Mouse (Mus musculus) lung, embryonic 16.5 days (tissue): ENCODE measurements around the gene Lenep. TPM values are rescaled to one million over a fixed set of nuclear protein-coding genes. Genes with fewer than 3 reads are reported as not detected.
A peak's percentile ranks its signal among the peaks of the same experiment; 100 is the strongest.
"Not testable (repeated sequence)": the region's sequence is repeated elsewhere in the genome, so short reads cannot be mapped to it uniquely, and the experiment has no call there.

ENCODE experiments used
- ATAC-seq: fragments of 200-750 bp; cut with Nextera tagmentation; 2 replicates; pipeline ENCODE4 v1.8.0; 2017; ENCODE audit warnings: low read depth, mild to moderate bottlenecking, moderate library complexity
- H3K27ac ChIP-seq: fragments of 300-500 bp; sonication (generic); 2 replicates; pipeline ENCODE4 v1.5.1; 2014; ENCODE audit warnings: mild to moderate bottlenecking, control low read depth, low read length
- H3K27me3 ChIP-seq: fragments of 300-500 bp; sonication (generic); 2 replicates; pipeline ENCODE4 v1.6.1; 2014; ENCODE audit warnings: low read depth, low read length, mixed read lengths; ENCODE audit not compliant: control insufficient read depth, insufficient read depth
- H3K36me3 ChIP-seq: fragments of 300-500 bp; sonication (generic); 2 replicates; pipeline ENCODE4 v1.6.1; 2014; ENCODE audit warnings: low read length; ENCODE audit not compliant: control insufficient read depth, insufficient read depth
- H3K4me1 ChIP-seq: fragments of 300-500 bp; sonication (generic); replicated peaks from 2 replicates; pipeline ENCODE4 v1.6.1; 2014; ENCODE audit warnings: low read length, mixed read lengths; ENCODE audit not compliant: control insufficient read depth, insufficient read depth
- H3K4me2 ChIP-seq: fragments of 300-500 bp; sonication (generic); 2 replicates; pipeline ENCODE4 v1.6.1; 2014; ENCODE audit warnings: low read depth, low read length, control low read depth
- H3K4me3 ChIP-seq: fragments of 300-500 bp; sonication (generic); 2 replicates; pipeline ENCODE4 v1.5.1; 2014; ENCODE audit warnings: mild to moderate bottlenecking, low read length, control low read depth
- H3K9ac ChIP-seq: fragments of 300-500 bp; sonication (generic); 2 replicates; pipeline ENCODE4 v1.6.1; 2014; ENCODE audit warnings: low read length, control low read depth
- H3K9me3 ChIP-seq: fragments of 300-500 bp; sonication (generic); 2 replicates; pipeline ENCODE4 v1.6.1; 2016; ENCODE audit warnings: low read length; ENCODE audit not compliant: control insufficient read depth
- WGBS: fragments of 180-500 bp; shearing (Covaris S2); extraction: QIAGEN DNeasy Blood & Tissue Kit; methylation state at CpG from one replicate; pipeline ENCODE4 v1.1.7; 2014; 5-methylcytosine and 5-hydroxymethylcytosine counted together
- polyA plus RNA-seq: library from polyadenylated mRNA; unstranded; fragments of >200 nt; fragmentation: Nextera tagmentation; extraction: Ambion mirVana; gene quantifications from 2 replicates; pipeline ENCODE4 v1.2.1, GENCODE M21; 2015

The Lenep gene
- polyA plus RNA-seq, 1 experiment from 2014 or later: not detected

DNA sequence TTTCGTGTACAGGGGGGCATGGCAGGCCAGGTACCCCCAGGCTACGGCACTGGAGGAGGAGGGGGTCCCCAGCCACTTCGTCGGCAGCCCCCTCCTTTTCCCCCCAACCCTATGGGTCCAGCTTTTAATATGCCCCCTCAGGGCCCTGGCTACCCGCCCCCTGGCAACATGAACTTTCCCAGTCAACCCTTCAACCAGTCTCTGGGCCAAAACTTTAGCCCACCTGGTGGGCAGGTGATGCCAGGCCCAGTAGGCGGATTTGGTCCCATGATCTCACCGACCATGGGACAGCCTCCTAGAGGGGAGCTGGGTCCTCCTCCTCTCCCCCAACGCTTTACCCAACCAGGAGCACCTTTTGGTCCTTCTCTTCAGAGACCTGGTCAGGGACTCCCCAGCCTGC, 30.0 kb upstream of the Lenep start:
- Histone ChIP-seq H3K9ac (no peak overlapping the region), H3K4me2 (no peak overlapping the region), H3K27me3 (no peaks in the 10 kb centered on the region), H3K9me3 (no peaks in the 10 kb centered on the region), H3K4me3 (no peak overlapping the region), H3K36me3 (peaks cover 20% of the 10 kb centered on the region), H3K27ac (no peak overlapping the region), H3K4me1 (peaks cover 21% of the 10 kb centered on the region)
- WGBS: 95% methylated on average over 8 of the region's 8 CpGs
- ATAC-seq: no peak

DNA sequence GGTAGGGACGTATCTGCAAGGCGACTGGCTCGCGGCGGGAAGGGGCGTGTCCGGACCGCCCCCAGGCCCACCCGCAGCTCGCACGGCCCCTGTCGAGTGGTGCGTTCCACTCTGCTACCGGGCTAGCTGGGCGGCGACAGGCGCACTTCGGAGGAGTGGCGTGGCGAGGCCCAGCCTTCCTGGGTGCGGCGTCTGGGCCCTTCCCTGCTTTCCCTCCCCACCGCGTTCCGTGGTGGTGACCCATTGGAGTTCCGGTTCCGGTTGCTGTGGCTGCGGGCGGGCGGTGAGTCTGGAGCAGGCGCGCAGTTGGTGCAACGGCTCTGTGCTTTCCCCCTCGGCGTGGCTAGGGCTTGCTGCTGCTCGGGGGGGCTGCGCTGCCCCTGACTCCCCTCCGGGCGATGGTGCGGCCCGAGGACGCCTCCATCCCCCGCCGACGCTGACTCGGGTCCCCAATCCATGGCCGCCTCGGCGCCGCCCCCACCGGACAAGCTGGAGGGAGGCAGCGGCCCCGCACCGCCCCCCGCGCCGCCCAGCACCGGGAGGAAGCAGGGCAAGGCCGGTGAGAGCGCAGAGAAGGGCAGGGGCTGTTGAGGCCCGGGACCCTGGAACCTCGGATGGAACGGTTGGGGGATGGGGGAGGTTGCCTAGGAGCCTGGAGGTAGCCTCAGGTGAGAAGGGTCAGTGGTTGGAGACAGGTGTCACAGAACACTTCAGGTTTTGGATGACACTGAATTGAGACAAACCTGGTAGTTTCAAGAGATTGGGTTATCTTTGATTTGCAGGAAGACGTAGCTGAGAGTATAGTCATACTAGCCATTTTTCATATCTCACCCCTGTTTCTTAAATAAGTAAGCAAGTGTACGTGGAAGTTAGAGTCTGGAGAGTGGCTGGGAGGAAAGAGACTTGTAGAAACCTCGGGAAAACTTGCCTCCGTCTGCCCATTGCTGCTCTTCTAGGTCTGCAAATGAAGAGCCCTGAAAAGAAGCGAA, 27.9 kb upstream of the Lenep start, which contains the start of gene Pygo2:
TSS of gene Pygo2 (plus strand) at position 44 of the 989 bp plus-strand sequence.
- Histone ChIP-seq H3K36me3 (peaks cover 36% of the 10 kb centered on the region), H3K9me3 (no peaks in the 10 kb centered on the region), H3K4me1 (peaks cover 9% of the 10 kb centered on the region), H3K4me3 (peak within 1 kb of the TSS; percentile 95), H3K27me3 (no peaks in the 10 kb centered on the region), H3K9ac (peak within 1 kb of the TSS; percentile 99), H3K27ac (peak within 1 kb of the TSS; percentile 93), H3K4me2 (peak within 1 kb of the TSS; percentile 70)
- WGBS: 2% methylated on average over 68 of the region's 68 CpGs
- ATAC-seq: peak; percentile 99

DNA sequence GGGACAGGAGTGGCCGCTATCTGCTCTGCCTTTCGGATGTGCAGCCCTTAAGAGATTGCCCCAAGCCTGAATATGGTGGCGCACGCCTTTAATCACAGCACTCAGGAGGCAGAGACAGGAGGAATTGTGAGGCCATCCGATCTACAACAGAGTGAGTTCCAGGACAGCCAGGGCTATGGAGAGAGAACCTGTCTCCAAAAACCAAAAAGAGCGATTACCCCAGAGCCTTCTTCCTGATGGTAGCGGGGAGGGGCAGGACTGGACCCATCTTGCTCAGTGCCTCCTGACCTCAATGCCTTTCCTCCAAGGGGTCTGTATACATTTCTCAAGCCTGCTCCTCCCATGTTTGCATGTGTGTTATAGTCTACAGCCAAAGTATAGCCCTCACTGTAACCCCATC, 26.4 kb upstream of the Lenep start:
- H3K4me2 ChIP-seq, ATAC-seq, H3K4me1 ChIP-seq, H3K9ac ChIP-seq, H3K9me3 ChIP-seq, H3K27me3 ChIP-seq, H3K27ac ChIP-seq, H3K4me3 ChIP-seq: not testable (repeated sequence)
- WGBS: 90% methylated on average over 7 of the region's 7 CpGs
- peaks cover 40% of the 10 kb centered on the region for H3K36me3 ChIP-seq

DNA sequence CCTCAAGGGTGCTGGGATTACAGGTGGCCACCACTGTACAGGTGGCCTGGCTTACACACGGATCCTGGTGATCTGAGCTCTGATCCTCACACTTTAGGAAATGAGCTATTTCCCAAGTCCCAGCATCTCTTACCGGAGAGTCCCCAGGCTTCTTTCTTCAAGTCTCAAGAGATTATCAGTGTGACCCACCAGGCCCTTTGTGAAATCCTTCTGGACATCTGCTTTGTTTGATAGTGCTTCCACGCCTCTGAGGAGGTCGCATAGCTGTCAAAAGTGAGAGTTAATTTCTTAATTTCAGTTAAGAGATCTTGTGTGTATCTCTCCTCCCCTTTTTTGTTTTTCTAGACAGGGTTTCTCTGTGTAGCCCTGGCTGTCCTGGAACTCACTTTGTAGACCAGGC, 23.3 kb upstream of the Lenep start:
- no peak overlapping the region for H3K27ac ChIP-seq
- no peak for ATAC-seq
- no peak overlapping the region for H3K4me2 ChIP-seq
- no peak overlapping the region for H3K4me3 ChIP-seq
- H3K27me3 ChIP-seq: no peaks in the 10 kb centered on the region
- H3K9ac ChIP-seq: no peak overlapping the region
- 91% methylated on average over 4 of the region's 4 CpGs for WGBS
- H3K4me1 ChIP-seq: peaks cover 13% of the 10 kb centered on the region
- peaks cover 30% of the 10 kb centered on the region for H3K36me3 ChIP-seq
- H3K9me3 ChIP-seq: no peaks in the 10 kb centered on the region

DNA sequence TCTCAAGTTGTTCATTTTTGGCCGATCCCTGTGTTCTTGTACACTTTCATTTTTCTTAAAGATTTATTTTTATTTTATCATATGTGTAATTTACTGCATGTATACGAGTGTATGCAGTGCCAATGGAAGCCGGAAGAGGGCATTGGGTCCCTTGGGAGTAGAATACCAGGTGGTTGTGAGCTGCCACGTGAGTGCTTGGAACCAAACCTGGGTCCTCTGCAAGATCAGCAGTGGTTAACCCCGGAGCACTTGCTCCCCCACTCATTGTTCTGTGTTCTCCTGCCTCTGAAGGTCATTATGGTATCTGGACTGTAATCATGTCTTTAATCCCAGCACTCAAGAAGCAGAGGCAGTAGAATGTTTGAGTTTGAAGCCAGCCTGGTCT, 22.5 kb upstream of the Lenep start:
- H3K4me1 ChIP-seq: peaks cover 19% of the 10 kb centered on the region
- H3K4me3 ChIP-seq: no peak overlapping the region
- no peak for ATAC-seq
- H3K4me2 ChIP-seq: no peak overlapping the region
- 83% methylated on average over 5 of the region's 5 CpGs for WGBS
- no peaks in the 10 kb centered on the region for H3K27me3 ChIP-seq
- H3K36me3 ChIP-seq: peaks cover 30% of the 10 kb centered on the region
- no peak overlapping the region for H3K27ac ChIP-seq
- no peaks in the 10 kb centered on the region for H3K9me3 ChIP-seq
- H3K9ac ChIP-seq: no peak overlapping the region

DNA sequence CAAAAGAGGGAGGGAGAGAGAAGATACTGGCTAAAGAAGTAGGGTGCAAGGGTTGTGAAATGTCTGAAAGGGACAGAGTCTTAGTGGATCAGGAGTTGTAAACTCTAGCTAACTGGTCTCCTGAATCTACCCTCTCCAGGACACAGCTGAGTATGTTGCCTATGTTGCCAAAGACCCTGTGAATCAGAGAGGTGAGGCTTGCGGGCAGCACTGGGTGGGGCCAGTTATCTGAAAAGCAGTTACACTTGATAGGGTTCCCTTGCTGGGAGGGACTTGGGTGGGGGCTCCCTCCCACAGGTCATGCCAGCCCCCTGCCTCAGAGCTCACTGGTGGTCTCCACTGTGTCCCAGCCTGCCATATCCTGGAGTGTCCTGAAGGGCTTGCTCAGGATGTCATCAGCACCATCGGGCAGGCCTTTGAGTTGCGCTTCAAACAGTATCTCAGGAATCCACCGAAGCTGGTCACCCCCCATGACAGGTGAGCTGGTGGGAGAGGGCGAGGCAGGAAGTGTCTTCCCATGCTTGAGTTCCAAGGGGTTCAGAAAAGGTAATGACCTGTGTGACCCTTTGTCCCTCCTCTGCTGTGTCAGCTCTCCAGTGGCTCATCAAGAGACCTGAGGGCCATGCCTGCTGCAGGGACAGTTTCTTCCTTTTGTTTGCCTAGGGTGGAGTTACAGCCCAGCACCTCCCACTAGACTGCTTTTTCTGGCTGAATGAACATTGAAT, 22.0 kb upstream of the Lenep start:
- ATAC-seq: no peak

DNA sequence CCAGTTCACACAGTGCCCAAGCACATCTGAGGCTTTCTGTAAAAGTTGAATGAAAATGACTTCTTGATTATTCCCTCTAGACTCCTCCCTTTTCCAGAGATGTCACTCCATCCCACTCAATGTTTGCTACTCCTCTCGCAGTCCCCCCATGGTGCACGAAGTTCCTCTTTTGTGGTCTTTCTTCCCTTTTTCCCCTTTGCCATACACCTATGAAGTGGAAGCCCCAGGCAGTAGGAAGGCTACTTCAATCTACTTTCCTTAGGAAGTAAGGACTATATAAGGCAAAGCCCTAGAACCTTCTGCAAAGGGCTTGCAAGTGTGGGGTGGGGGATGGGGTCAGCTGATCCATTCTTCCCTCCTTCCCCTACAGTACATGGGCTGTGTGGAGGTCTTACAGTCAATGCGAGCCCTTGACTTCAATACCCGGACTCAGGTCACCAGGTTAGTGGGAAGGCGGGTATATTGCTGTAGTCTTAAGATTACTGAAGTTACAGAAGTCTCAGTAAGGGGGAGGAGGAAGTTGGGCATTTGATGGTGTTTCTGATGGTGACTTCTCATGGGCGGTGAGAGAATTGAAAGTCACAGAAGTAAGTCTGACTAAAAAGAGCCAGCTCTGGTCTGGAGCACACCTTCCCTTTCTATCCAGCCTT, 20.1 kb upstream of the Lenep start:
- ATAC-seq: no peak
- 64% methylated on average over 6 of the region's 6 CpGs for WGBS
- no peak overlapping the region for H3K27ac ChIP-seq
- peak overlapping the region; percentile 94 for H3K4me2 ChIP-seq
- peak overlapping the region; percentile 78 for H3K4me3 ChIP-seq
- no peaks in the 10 kb centered on the region for H3K27me3 ChIP-seq
- H3K4me1 ChIP-seq: peaks cover 22% of the 10 kb centered on the region
- H3K9ac ChIP-seq: peak overlapping the region; percentile 81
- peaks cover 30% of the 10 kb centered on the region for H3K36me3 ChIP-seq
- no peaks in the 10 kb centered on the region for H3K9me3 ChIP-seq

More for the DNA sequence above, 22.0 kb upstream of the Lenep start:
- H3K27ac ChIP-seq: no peak overlapping the region
- no peak overlapping the region for H3K9ac ChIP-seq
- H3K4me3 ChIP-seq: no peak overlapping the region
- no peaks in the 10 kb centered on the region for H3K27me3 ChIP-seq
- peaks cover 30% of the 10 kb centered on the region for H3K36me3 ChIP-seq
- WGBS: 88% methylated on average over 5 of the region's 5 CpGs
- peaks cover 22% of the 10 kb centered on the region for H3K4me1 ChIP-seq
- H3K9me3 ChIP-seq: no peaks in the 10 kb centered on the region
- H3K4me2 ChIP-seq: no peak overlapping the region

DNA sequence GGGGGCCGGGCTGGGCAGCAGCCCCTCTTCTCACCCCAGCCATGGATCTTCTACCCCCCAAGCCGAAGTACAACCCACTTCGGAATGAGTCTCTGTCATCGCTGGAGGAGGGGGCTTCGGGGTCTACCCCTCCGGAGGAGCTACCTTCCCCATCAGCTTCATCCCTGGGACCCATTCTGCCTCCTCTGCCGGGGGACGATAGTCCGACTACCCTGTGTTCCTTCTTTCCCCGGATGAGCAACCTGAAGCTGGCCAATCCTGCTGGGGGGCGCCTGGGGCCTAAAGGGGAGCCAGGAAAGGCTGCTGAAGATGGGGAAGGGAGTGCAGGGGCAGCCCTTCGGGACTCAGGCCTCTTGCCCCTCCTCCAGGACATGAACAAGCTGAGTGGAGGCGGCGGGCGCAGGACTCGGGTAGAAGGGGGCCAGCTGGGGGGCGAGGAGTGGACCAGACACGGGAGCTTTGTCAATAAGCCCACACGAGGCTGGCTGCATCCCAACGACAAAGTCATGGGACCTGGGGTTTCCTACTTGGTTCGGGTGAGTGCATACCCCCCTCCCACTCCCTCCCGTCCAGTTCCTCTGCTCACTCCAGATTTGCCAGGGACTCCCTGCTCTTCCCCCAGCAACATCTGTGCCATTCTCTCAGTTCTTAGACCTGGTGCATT, 19.3 kb upstream of the Lenep start:
- peak overlapping the region; percentile 78 for H3K4me3 ChIP-seq
- peaks cover 26% of the 10 kb centered on the region for H3K4me1 ChIP-seq
- no peak for ATAC-seq
- peak overlapping the region; percentile 94 for H3K4me2 ChIP-seq
- H3K27me3 ChIP-seq: no peaks in the 10 kb centered on the region
- H3K9me3 ChIP-seq: no peaks in the 10 kb centered on the region
- H3K36me3 ChIP-seq: peaks cover 23% of the 10 kb centered on the region; the same call in 1 of the 2 replicates
- peak overlapping the region; percentile 99 for H3K27ac ChIP-seq
- H3K9ac ChIP-seq: peak overlapping the region; percentile 81
- WGBS: 7% methylated on average over 19 of the region's 22 CpGs
